Mouse (Mus musculus): ENCODE data around the gene Pard3b. TPM values are rescaled to one million over a fixed set of nuclear protein-coding genes. Genes with fewer than 3 reads are reported as not detected.

The Pard3b gene
- polyA plus RNA-seq, 1 experiment from 2014 or later, result 13.8 TPM

GRCm38 (mm10) chr1:62629952-62630351 is 991.3 kb downstream of the Pard3b start:
- no peak for DNase-seq (ENCODE audit: low spot score)

GRCm38 (mm10) chr1:62631511-62632305 is 993.1 kb downstream of the Pard3b start:
- H3K4me2 ChIP-seq (replicated peaks; ENCODE audit: low read depth), result no peak overlapping the region
- H3K4me3 ChIP-seq (ENCODE audit: low read depth, low read length), result no peak overlapping the region
- no peaks in the 10 kb centered on the region for H3K27me3 ChIP-seq (ENCODE audit: control insufficient read depth, insufficient read depth, low read length)
- WGBS, result 53% methylated on average over 10 of the region's 10 CpGs
- no peak overlapping the region for H3K27ac ChIP-seq (replicated peaks)
- ATAC-seq (ENCODE audit: low FRiP score, low TSS enrichment), result no peak
- TF ChIP-seq EP300 (optimal IDR thresholded peaks at IDR 0.05), result no peak
- TF ChIP-seq CTCF (IDR thresholded peaks at IDR 0.05; ENCODE audit: low read depth), result no peak
- no peaks in the 10 kb centered on the region for H3K36me3 ChIP-seq (ENCODE audit: control insufficient read depth, insufficient read depth, low read length)
- no peaks in the 10 kb centered on the region for H3K9me3 ChIP-seq (ENCODE audit: control insufficient read depth, low read length)
- H3K4me1 ChIP-seq (replicated peaks; ENCODE audit: control insufficient read depth, insufficient read depth), result no peaks in the 10 kb centered on the region
- no peak for DNase-seq (ENCODE audit: low spot score)
- no peak overlapping the region for H3K9ac ChIP-seq (ENCODE audit: low read length)

More at GRCm38 (mm10) chr1:62629952-62630351, 991.3 kb downstream of the Pard3b start:
- no peak overlapping the region for H3K27ac ChIP-seq (replicated peaks)
- no peaks in the 10 kb centered on the region for H3K36me3 ChIP-seq (ENCODE audit: control insufficient read depth, insufficient read depth, low read length)
- H3K9ac ChIP-seq (ENCODE audit: low read length), result no peak overlapping the region
- no peaks in the 10 kb centered on the region for H3K4me1 ChIP-seq (replicated peaks; ENCODE audit: control insufficient read depth, insufficient read depth)
- no peaks in the 10 kb centered on the region for H3K27me3 ChIP-seq (ENCODE audit: control insufficient read depth, insufficient read depth, low read length)
- H3K4me2 ChIP-seq (replicated peaks; ENCODE audit: low read depth), result no peak overlapping the region
- H3K9me3 ChIP-seq (ENCODE audit: control insufficient read depth, low read length), result no peaks in the 10 kb centered on the region
- TF ChIP-seq CTCF (IDR thresholded peaks at IDR 0.05; ENCODE audit: low read depth) (no peak), EP300 (optimal IDR thresholded peaks at IDR 0.05) (no peak)
- no peak for ATAC-seq (ENCODE audit: low FRiP score, low TSS enrichment)
- no peak overlapping the region for H3K4me3 ChIP-seq (ENCODE audit: low read depth, low read length)
- 37% methylated on average over 1 of the region's 1 CpGs for whole genome bisulfite sequencing

GRCm38 (mm10) chr1:62632886-62633285 is 994.3 kb downstream of the Pard3b start:
- TF ChIP-seq CTCF (IDR thresholded peaks at IDR 0.05; ENCODE audit: low read depth) (no peak), EP300 (optimal IDR thresholded peaks at IDR 0.05) (no peak)
- Histone ChIP-seq H3K9me3 (ENCODE audit: control insufficient read depth, low read length) (no peaks in the 10 kb centered on the region), H3K27me3 (ENCODE audit: control insufficient read depth, insufficient read depth, low read length) (no peaks in the 10 kb centered on the region), H3K4me1 (replicated peaks; ENCODE audit: control insufficient read depth, insufficient read depth) (no peaks in the 10 kb centered on the region), H3K36me3 (ENCODE audit: control insufficient read depth, insufficient read depth, low read length) (no peaks in the 10 kb centered on the region), H3K4me3 (ENCODE audit: low read depth, low read length) (no peak overlapping the region), H3K9ac (ENCODE audit: low read length) (no peak overlapping the region), H3K4me2 (replicated peaks; ENCODE audit: low read depth) (no peak overlapping the region), H3K27ac (replicated peaks) (no peak overlapping the region)
- 87% methylated on average over 2 of the region's 2 CpGs for WGBS
- no peak for ATAC-seq (ENCODE audit: low FRiP score, low TSS enrichment)
- no peak for DNase-seq (ENCODE audit: low spot score)

- Histone ChIP-seq H3K27me3 (ENCODE audit: control insufficient read depth, insufficient read depth, low read length) (no peaks in the 10 kb centered on the region), H3K36me3 (ENCODE audit: control insufficient read depth, insufficient read depth, low read length) (no peaks in the 10 kb centered on the region), H3K4me3 (ENCODE audit: low read depth, low read length) (no peak overlapping the region), H3K4me2 (replicated peaks; ENCODE audit: low read depth) (no peak overlapping the region), H3K4me1 (replicated peaks; ENCODE audit: control insufficient read depth, insufficient read depth) (no peaks in the 10 kb centered on the region), H3K27ac (replicated peaks) (no peak overlapping the region), H3K9ac (ENCODE audit: low read length) (no peak overlapping the region), H3K9me3 (ENCODE audit: control insufficient read depth, low read length) (no peaks in the 10 kb centered on the region)
- WGBS, result 43% methylated on average over 6 of the region's 6 CpGs
- ATAC-seq (ENCODE audit: low FRiP score, low TSS enrichment) (no peak), DNase-seq (ENCODE audit: low spot score) (no peak)
- TF ChIP-seq CTCF (IDR thresholded peaks at IDR 0.05; ENCODE audit: low read depth) (no peak), EP300 (optimal IDR thresholded peaks at IDR 0.05) (no peak)
Measured at GRCm38 (mm10) chr1:62635203-62635602, 996.6 kb downstream of the Pard3b start.

- no peak overlapping the region for H3K27ac ChIP-seq (replicated peaks)
- H3K27me3 ChIP-seq (ENCODE audit: control insufficient read depth, insufficient read depth, low read length), result no peaks in the 10 kb centered on the region
- ATAC-seq (ENCODE audit: low FRiP score, low TSS enrichment) (peak; percentile 78), DNase-seq (ENCODE audit: low spot score) (peak; percentile 17)
- no peaks in the 10 kb centered on the region for H3K36me3 ChIP-seq (ENCODE audit: control insufficient read depth, insufficient read depth, low read length)
- H3K4me2 ChIP-seq (replicated peaks; ENCODE audit: low read depth), result no peak overlapping the region
- TF ChIP-seq EP300 (optimal IDR thresholded peaks at IDR 0.05) (no peak), CTCF (IDR thresholded peaks at IDR 0.05; ENCODE audit: low read depth) (no peak)
- H3K4me3 ChIP-seq (ENCODE audit: low read depth, low read length), result no peak overlapping the region
- H3K4me1 ChIP-seq (replicated peaks; ENCODE audit: control insufficient read depth, insufficient read depth), result no peaks in the 10 kb centered on the region
- no peaks in the 10 kb centered on the region for H3K9me3 ChIP-seq (ENCODE audit: control insufficient read depth, low read length)
- no peak overlapping the region for H3K9ac ChIP-seq (ENCODE audit: low read length)
- 81% methylated on average over 6 of the region's 6 CpGs for WGBS
Measured at GRCm38 (mm10) chr1:62636906-62637673, 998.5 kb downstream of the Pard3b start.

GRCm38 (mm10) chr1:62639012-62639411 is 1000.4 kb downstream of the Pard3b start:
- TF ChIP-seq CTCF (IDR thresholded peaks at IDR 0.05; ENCODE audit: low read depth), result no peak
- no peak for TF ChIP-seq EP300 (optimal IDR thresholded peaks at IDR 0.05)
- Histone ChIP-seq H3K4me3 (ENCODE audit: low read depth, low read length) (no peak overlapping the region), H3K36me3 (ENCODE audit: control insufficient read depth, insufficient read depth, low read length) (no peaks in the 10 kb centered on the region), H3K9me3 (ENCODE audit: control insufficient read depth, low read length) (no peaks in the 10 kb centered on the region), H3K27me3 (ENCODE audit: control insufficient read depth, insufficient read depth, low read length) (no peaks in the 10 kb centered on the region), H3K4me2 (replicated peaks; ENCODE audit: low read depth) (no peak overlapping the region), H3K9ac (ENCODE audit: low read length) (no peak overlapping the region), H3K4me1 (replicated peaks; ENCODE audit: control insufficient read depth, insufficient read depth) (no peaks in the 10 kb centered on the region), H3K27ac (replicated peaks) (no peak overlapping the region)
- DNase-seq (ENCODE audit: low spot score) (no peak), ATAC-seq (ENCODE audit: low FRiP score, low TSS enrichment) (no peak)
- 88% methylated on average over 11 of the region's 11 CpGs for WGBS
